Mouse (Mus musculus): Measurements from ENCODE around the gene Prr7. TPM values are rescaled to one million over a fixed set of nuclear protein-coding genes. Genes with fewer than 3 reads are reported as not detected.

Gene Prr7
- total and polyA plus RNA-seq, 3 experiments: 0.60 to 1.2 (median 0.89) TPM

- TF ChIP-seq ETS1 (conservative IDR thresholded peaks at IDR 0.05; ENCODE audit: low read depth, low read length) (no peak), RAD21 (IDR thresholded peaks at IDR 0.05; ENCODE audit: low read depth, low read length) (no peak)
- no peak for DNase-seq (ENCODE audit: extremely low read depth)
- H3K27me3 ChIP-seq (replicated peaks): peaks cover 5% of the 10 kb centered on the region
- H3K4me2 ChIP-seq (ENCODE audit: insufficient read depth, low read depth, poor library complexity, severe bottlenecking): no peak within 1 kb of the TSS
- peaks cover 6% of the 10 kb centered on the region for H3K9me3 ChIP-seq (replicated peaks; ENCODE audit: low read length)
- dilution Hi-C loops (cut with MboI; ENCODE audit: extremely low pct_ligation_motif_present, extremely low pct_unique_long_range_greater_than_20kb, low sequenced_read_pairs) (no loop called here), in situ Hi-C loops (cut with MboI; ENCODE audit: low pct_ligation_motif_present, low pct_unique_long_range_greater_than_20kb, low sequenced_read_pairs) (loop anchor here (5.0 kb wide), 1 partner anchor 41 kb away; no protein-coding TSS in a partner anchor)
- no peak within 1 kb of the TSS for H3K27ac ChIP-seq (ENCODE audit: insufficient read depth, low read depth)
- no peak within 1 kb of the TSS for H3K4me3 ChIP-seq (replicated peaks in 1 of 3; ENCODE audit: low read depth in 2 of 3, low read length in 2 of 3, poor library complexity in 1 of 3)
- H3K36me3 ChIP-seq (replicated peaks in 1 of 2; ENCODE audit: control insufficient read depth in 1 of 2, insufficient read depth in 1 of 2, low read length in 1 of 2): no peaks in the 10 kb centered on the region
- peaks cover 9 to 24% of the 10 kb centered on the region in 2 experiments for H3K4me1 ChIP-seq (ENCODE audit: control insufficient read depth in 1 of 2, insufficient read depth in 2 of 2)
- H3K9ac ChIP-seq (ENCODE audit: insufficient read depth, low read depth): no peak within 1 kb of the TSS
- no peaks in the 10 kb centered on the region for H3K79me2 ChIP-seq (replicated peaks; ENCODE audit: control insufficient read depth, extremely low read depth, insufficient read depth, poor library complexity, severe bottlenecking)
Measured at GRCm38 (mm10) chr13:55426613-55427012, 37.5 kb upstream of the Prr7 start, which contains the start of gene F12. F12 (minus strand) TSS chr13:55426793.

- Histone ChIP-seq H3K27ac (ENCODE audit: insufficient read depth, low read depth) (peak overlapping the region; percentile 21; the same call in 1 of the 2 replicates), H3K4me3 (replicated peaks in 1 of 3; ENCODE audit: low read depth in 2 of 3, low read length in 2 of 3, poor library complexity in 1 of 3) (no peak overlapping the region), H3K4me2 (ENCODE audit: insufficient read depth, low read depth, poor library complexity, severe bottlenecking) (peak overlapping the region; percentile 41; the same call in 1 of the 2 replicates), H3K36me3 (replicated peaks in 1 of 2; ENCODE audit: control insufficient read depth in 1 of 2, insufficient read depth in 1 of 2, low read length in 1 of 2) (no peaks in the 10 kb centered on the region), H3K79me2 (replicated peaks; ENCODE audit: control insufficient read depth, extremely low read depth, insufficient read depth, poor library complexity, severe bottlenecking) (no peaks in the 10 kb centered on the region), H3K27me3 (replicated peaks) (no peaks in the 10 kb centered on the region), H3K4me1 (ENCODE audit: control insufficient read depth in 1 of 2, insufficient read depth in 2 of 2) (peaks cover 13 to 40% of the 10 kb centered on the region in 2 experiments), H3K9ac (ENCODE audit: insufficient read depth, low read depth) (peak overlapping the region; percentile 65; the same call in 1 of the 2 replicates), H3K9me3 (replicated peaks; ENCODE audit: low read length) (peaks cover 6% of the 10 kb centered on the region)
- dilution Hi-C loops (cut with MboI; ENCODE audit: extremely low pct_ligation_motif_present, extremely low pct_unique_long_range_greater_than_20kb, low sequenced_read_pairs): no loop called here
- in situ Hi-C loops (cut with MboI; ENCODE audit: low pct_ligation_motif_present, low pct_unique_long_range_greater_than_20kb, low sequenced_read_pairs): loop anchor here (5.0 kb wide), 1 partner anchor 38 kb away; no protein-coding TSS in a partner anchor
- DNase-seq (ENCODE audit: extremely low read depth): peak; percentile 50
- no peak for TF ChIP-seq ZC3H11A (IDR thresholded peaks at IDR 0.05; ENCODE audit: low read depth, low read length)
- no peak for TF ChIP-seq RAD21 (IDR thresholded peaks at IDR 0.05; ENCODE audit: low read depth, low read length)
- 0 out of 2 replicates have a peak, but pooled peaks have one; percentile 55 for TF ChIP-seq ZMIZ1 (IDR thresholded peaks at IDR 0.05; ENCODE audit: low read depth, low read length)
- 0 out of 2 replicates have a peak, but pooled peaks have one; percentile 45 for TF ChIP-seq TBP (conservative IDR thresholded peaks at IDR 0.05; ENCODE audit: low read depth, low read length)
- no peak for TF ChIP-seq POLR2AphosphoS2 (IDR thresholded peaks at IDR 0.05; ENCODE audit: low read depth, low read length)
- 0 out of 2 replicates have a peak, but pooled peaks have one; percentile 54 for TF ChIP-seq MAZ (IDR thresholded peaks at IDR 0.05; ENCODE audit: low read depth, low read length)
- no peak for TF ChIP-seq ZKSCAN1 (IDR thresholded peaks at IDR 0.05; ENCODE audit: borderline replicate concordance, low read depth, low read length)
- peak; percentile 67; the same call in 1 of the 2 replicates for TF ChIP-seq TCF12 (IDR thresholded peaks at IDR 0.05; ENCODE audit: low read depth, low read length)
- TF ChIP-seq SIN3A (IDR thresholded peaks at IDR 0.05; ENCODE audit: low read length): no peak
- TF ChIP-seq IRF4 (IDR thresholded peaks at IDR 0.05; ENCODE audit: low read depth, low read length): peak; percentile 39; the same call in 1 of the 2 replicates
- peak; percentile 76 for TF ChIP-seq ELF1 (IDR thresholded peaks at IDR 0.05; ENCODE audit: low read depth, low read length)
- TF ChIP-seq MYC (IDR thresholded peaks at IDR 0.05; ENCODE audit: low read depth, low read length): no peak
- no peak for TF ChIP-seq GABPA (IDR thresholded peaks at IDR 0.05; ENCODE audit: insufficient replicate concordance, low read depth, low read length)
- TF ChIP-seq JUND (conservative IDR thresholded peaks at IDR 0.05; ENCODE audit: low read depth, low read length): no peak
- TF ChIP-seq KAT2A (IDR thresholded peaks at IDR 0.05; ENCODE audit: insufficient replicate concordance, low read length): no peak
- TF ChIP-seq HCFC1 (IDR thresholded peaks at IDR 0.05; ENCODE audit: low read depth, low read length): peak; percentile 69
- no peak for TF ChIP-seq BHLHE40 (IDR thresholded peaks at IDR 0.05; ENCODE audit: low read depth, low read length)
- TF ChIP-seq CTCF (conservative IDR thresholded peaks at IDR 0.05 in 1 of 2, IDR thresholded peaks at IDR 0.05 in 1 of 2; ENCODE audit: low read depth in 2 of 2, low read length in 2 of 2): no peak
- TF ChIP-seq UBTF (IDR thresholded peaks at IDR 0.05; ENCODE audit: low read depth, low read length): no peak
- no peak for TF ChIP-seq JUN (IDR thresholded peaks at IDR 0.05; ENCODE audit: insufficient read depth, low read depth, low read length)
- TF ChIP-seq ETS1 (conservative IDR thresholded peaks at IDR 0.05; ENCODE audit: low read depth, low read length): no peak
- no peak for TF ChIP-seq USF1 (IDR thresholded peaks at IDR 0.05; ENCODE audit: low read depth, low read length)
- no peak for TF ChIP-seq MAX (IDR thresholded peaks at IDR 0.05; ENCODE audit: low read length)
- no peak for TF ChIP-seq MAFK (IDR thresholded peaks at IDR 0.05; ENCODE audit: insufficient replicate concordance, low read length)
- TF ChIP-seq SMC3 (IDR thresholded peaks at IDR 0.05; ENCODE audit: low read depth, low read length): no peak
- no peak for TF ChIP-seq NRF1 (IDR thresholded peaks at IDR 0.05; ENCODE audit: low read depth, low read length)
- TF ChIP-seq E2F4 (IDR thresholded peaks at IDR 0.05; ENCODE audit: insufficient replicate concordance, low read depth, low read length): no peak
- TF ChIP-seq RCOR1 (conservative IDR thresholded peaks at IDR 0.05; ENCODE audit: low read depth, low read length): no peak
- no peak for TF ChIP-seq EP300 (IDR thresholded peaks at IDR 0.05; ENCODE audit: low read length)
- no peak for TF ChIP-seq CHD1 (IDR thresholded peaks at IDR 0.05; ENCODE audit: low read depth, low read length)
Measured at GRCm38 (mm10) chr13:55429226-55429888, 34.7 kb upstream of the Prr7 start.
